Mouse (Mus musculus) ES-E14 (cell line): Measurements from ENCODE around the gene Arap1. TPM values are rescaled to one million over a fixed set of nuclear protein-coding genes. Genes with fewer than 3 reads are reported as not detected.

Experiments used
- DNase-seq: peaks from one replicate; pipeline ENCODE4 v3.0.0-alpha.2; 2013; ENCODE audit warnings: low read depth, low spot score
- H3K27ac ChIP-seq: 2 replicates; pipeline ENCODE4 v1.5.1; 2012; ENCODE audit warnings: low read depth, mild to moderate bottlenecking, low read length, moderate library complexity, mixed read lengths; ENCODE audit not compliant: poor library complexity, insufficient read depth, severe bottlenecking
- H3K36me3 ChIP-seq: 2 replicates; pipeline ENCODE4 v1.6.1; 2012; ENCODE audit warnings: mild to moderate bottlenecking, low read length, moderate library complexity, mixed read lengths; ENCODE audit not compliant: control insufficient read depth, poor library complexity, insufficient read depth, severe bottlenecking
- H3K4me1 ChIP-seq, 2 experiments: fragments of 150-350 bp in 1 of 2; sonication (generic) in 1 of 2; 2 replicates each; pipeline ENCODE4 v1.6.1; 2012; ENCODE audit warnings: low read length in 2 of 2, mild to moderate bottlenecking in 1 of 2, mixed read lengths in 1 of 2; ENCODE audit not compliant: control insufficient read depth in 2 of 2, insufficient read depth in 2 of 2, poor library complexity in 1 of 2
- H3K4me3 ChIP-seq, 2 experiments: fragments of 150-350 bp in 1 of 2; sonication (generic) in 1 of 2; 2 replicates each; pipeline ENCODE4 v1.5.1; 2012; ENCODE audit warnings: low read length in 2 of 2, low read depth in 1 of 2, mild to moderate bottlenecking in 1 of 2, mixed read lengths in 1 of 2; ENCODE audit not compliant: insufficient read depth in 1 of 2, poor library complexity in 1 of 2, severe bottlenecking in 1 of 2
- H3K9ac ChIP-seq: 2 replicates; pipeline ENCODE4 v1.6.1; 2012; ENCODE audit warnings: low read depth, mild to moderate bottlenecking, low read length, mixed read lengths; ENCODE audit not compliant: poor library complexity, insufficient read depth, severe bottlenecking
- H3K9me3 ChIP-seq: fragments of 150-350 bp; sonication (generic); 2 replicates; pipeline ENCODE4 v1.6.1; 2012; ENCODE audit warnings: low read depth, mild to moderate bottlenecking, low read length; ENCODE audit not compliant: control insufficient read depth, insufficient read depth
- CHD2 ChIP-seq: IDR thresholded peaks from 2 replicates; pipeline ENCODE4 v1.6.1; 2014; ENCODE audit warnings: mild to moderate bottlenecking, low read depth, low read length, inconsistent platforms
- HCFC1 ChIP-seq: IDR thresholded peaks from 2 replicates; pipeline ENCODE4 v1.6.1; 2012; ENCODE audit warnings: low read length, inconsistent platforms, borderline replicate concordance; ENCODE audit not compliant: insufficient read depth
- MAFK ChIP-seq: IDR thresholded peaks from 2 replicates; pipeline ENCODE4 v1.6.1; 2014; ENCODE audit warnings: mild to moderate bottlenecking, low read depth, low read length, inconsistent platforms; ENCODE audit not compliant: insufficient read depth
- ZC3H11A ChIP-seq: IDR thresholded peaks from 2 replicates; pipeline ENCODE4 v1.6.1; 2012; ENCODE audit warnings: low read depth, mild to moderate bottlenecking, inconsistent platforms, low read length, borderline replicate concordance
- ZNF384 ChIP-seq: IDR thresholded peaks from 2 replicates; pipeline ENCODE4 v1.6.1; 2012; ENCODE audit warnings: low read depth, low read length, inconsistent platforms
- in situ Hi-C, 2 experiments: fragments of 600-800 bp; cut with MboI; formaldehyde crosslinking; loops; one replicate each; pipeline ENCODE4 v1.15.1; 2025; ENCODE audit warnings: low sequenced_read_pairs in 2 of 2, inconsistent platforms in 1 of 2; ENCODE audit not compliant: unreplicated experiment in 2 of 2
- total RNA-seq: library from RNA; depleted of rRNA; stranded (reverse); fragments of 300-350 nt; gene quantifications from 2 replicates; pipeline ENCODE4 v1.2.3, GENCODE M21; 2012

The Arap1 gene
- total RNA-seq, 1 experiment: 32.2 TPM

DNA sequence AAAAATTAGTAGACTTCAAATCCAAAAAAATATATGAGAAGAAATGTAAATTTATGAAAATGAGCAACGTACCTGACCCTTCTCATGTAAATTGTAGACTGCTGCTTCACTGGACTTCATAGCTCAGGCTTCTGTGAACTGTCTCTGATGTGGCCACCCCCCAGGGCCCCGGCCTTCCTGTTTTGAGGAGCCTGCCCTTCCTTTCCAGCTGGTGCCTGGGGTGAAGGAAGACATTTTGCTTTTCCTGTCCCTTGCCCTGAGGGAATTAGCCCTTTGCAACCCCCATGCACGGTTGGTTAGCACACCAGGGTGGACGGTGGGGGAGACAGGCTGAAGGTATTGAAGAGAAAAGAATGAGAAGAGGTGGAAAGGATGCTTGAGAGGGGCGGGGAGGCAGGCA, 108.9 kb downstream of the Arap1 start:
- H3K4me3 ChIP-seq: no peak overlapping the region
- DNase-seq: no peak
- H3K36me3 ChIP-seq: no peaks in the 10 kb centered on the region
- peaks cover 2 to 10% of the 10 kb centered on the region in 2 experiments; a peak in 2 of 4 replicates for H3K4me1 ChIP-seq
- no peak overlapping the region for H3K9ac ChIP-seq
- in situ Hi-C loops: no loop called here
- H3K9me3 ChIP-seq: no peaks in the 10 kb centered on the region
- TF ChIP-seq HCFC1 (no peak), CHD2 (no peak), ZC3H11A (no peak), ZNF384 (no peak), MAFK (no peak)
- no peak overlapping the region for H3K27ac ChIP-seq

DNA sequence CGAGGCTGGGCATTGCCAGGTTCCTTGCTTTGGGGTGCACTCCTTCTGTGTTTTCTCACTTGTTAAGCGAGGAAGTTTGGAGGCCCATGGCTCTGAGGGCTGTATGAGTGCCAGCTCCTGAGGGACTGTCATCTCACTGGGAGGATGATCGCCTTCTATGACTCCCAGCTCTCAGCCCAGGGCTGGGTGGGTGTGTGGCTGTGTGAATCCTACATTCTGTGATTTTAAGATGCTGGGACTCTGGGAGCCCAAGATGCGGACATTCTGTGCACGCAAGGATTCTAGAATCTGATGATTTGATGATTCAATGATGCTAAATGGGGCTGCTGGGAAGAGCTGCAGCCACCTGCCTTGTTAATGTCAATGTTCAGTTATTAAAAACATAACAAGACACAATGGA, 109.4 kb downstream of the Arap1 start:
- DNase-seq: no peak
- peaks cover 2 to 10% of the 10 kb centered on the region in 2 experiments; a peak in 2 of 4 replicates for H3K4me1 ChIP-seq
- no peak overlapping the region for H3K9ac ChIP-seq
- in situ Hi-C loops: no loop called here
- no peak overlapping the region for H3K4me3 ChIP-seq
- H3K36me3 ChIP-seq: no peaks in the 10 kb centered on the region
- TF ChIP-seq ZC3H11A: no peak
- TF ChIP-seq CHD2: no peak
- TF ChIP-seq ZNF384: no peak
- no peak for TF ChIP-seq HCFC1
- TF ChIP-seq MAFK: no peak
- H3K9me3 ChIP-seq: no peaks in the 10 kb centered on the region
- H3K27ac ChIP-seq: no peak overlapping the region

DNA sequence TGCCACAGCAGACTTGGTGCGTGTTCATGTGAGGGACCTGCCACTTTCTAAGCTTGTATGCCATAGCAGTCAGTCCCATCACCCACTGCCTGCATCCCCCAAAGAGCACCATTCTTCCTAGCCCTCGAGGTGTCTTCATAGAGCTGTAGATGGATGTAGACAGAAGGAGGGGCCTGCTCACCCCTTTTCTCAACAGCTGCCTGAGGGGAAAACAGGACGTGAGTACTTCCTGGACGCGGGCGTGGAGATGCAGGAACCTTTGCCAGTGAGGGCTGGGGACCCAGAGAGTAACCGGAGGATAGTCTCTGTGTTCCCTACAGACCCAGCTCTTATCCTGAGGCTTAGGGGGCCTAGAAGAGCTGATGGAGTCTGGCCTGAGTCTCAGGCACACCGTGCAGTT, 109.9 kb downstream of the Arap1 start:
- TF ChIP-seq ZC3H11A: no peak
- no peak for TF ChIP-seq HCFC1
- no peak for TF ChIP-seq CHD2
- no peak for TF ChIP-seq ZNF384
- TF ChIP-seq MAFK: no peak
- Histone ChIP-seq H3K27ac (no peak overlapping the region), H3K9me3 (no peaks in the 10 kb centered on the region), H3K4me1 (peaks cover 2 to 10% of the 10 kb centered on the region in 2 experiments; a peak in 2 of 4 replicates), H3K9ac (no peak overlapping the region), H3K36me3 (no peaks in the 10 kb centered on the region), H3K4me3 (no peak overlapping the region)
- in situ Hi-C loops: no loop called here
- DNase-seq: no peak

DNA sequence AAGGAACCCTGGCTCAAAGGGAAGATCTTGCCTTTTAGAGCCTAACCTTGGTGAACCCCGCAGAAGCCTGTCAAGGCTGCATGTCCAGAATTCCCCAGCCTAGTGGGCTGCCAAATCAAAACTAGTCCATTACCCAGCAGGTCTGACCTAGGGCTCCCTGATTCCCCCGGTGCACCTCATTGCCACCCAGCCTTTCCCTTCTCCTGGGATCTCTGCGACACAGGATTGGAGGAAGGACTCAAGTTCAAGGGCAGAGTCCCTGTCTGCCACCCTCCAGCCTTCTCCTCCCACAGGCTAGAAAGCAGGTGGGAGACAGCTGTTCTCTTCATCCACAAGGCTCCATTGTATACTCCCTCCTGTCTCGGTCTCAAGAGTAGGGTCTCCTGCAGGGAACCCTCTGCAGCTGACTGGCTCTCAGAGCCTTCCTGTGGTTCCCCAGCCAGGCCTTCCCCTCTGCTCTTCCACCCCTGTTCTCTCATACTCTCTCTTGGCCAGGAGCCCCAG, 110.5 kb downstream of the Arap1 start:
- in situ Hi-C loops: no loop called here
- DNase-seq: no peak
- Histone ChIP-seq H3K4me3 (no peak overlapping the region), H3K27ac (no peak overlapping the region), H3K36me3 (no peaks in the 10 kb centered on the region), H3K4me1 (peaks cover 2 to 10% of the 10 kb centered on the region in 2 experiments; a peak in 2 of 4 replicates), H3K9me3 (no peaks in the 10 kb centered on the region), H3K9ac (no peak overlapping the region)
- TF ChIP-seq CHD2 (no peak), HCFC1 (no peak), ZNF384 (no peak), ZC3H11A (no peak), MAFK (no peak)
